Mouse (Mus musculus) olfactory bulb, adult 2 months (tissue): ENCODE results near the gene Trem3.

Source experiments
- CTCF ChIP-seq: fragments of 200-500 bp; IDR thresholded peaks from 2 replicates; pipeline ENCODE4 v1.5.1; 2012; ENCODE audit warnings: low read depth, mild to moderate bottlenecking, low read length, moderate library complexity; ENCODE audit not compliant: insufficient read depth
- POLR2A ChIP-seq: fragments of 200-500 bp; IDR thresholded peaks from 2 replicates; pipeline ENCODE4 v1.6.1; 2012; ENCODE audit warnings: mild to moderate bottlenecking, low read depth, low read length, moderate library complexity; ENCODE audit not compliant: insufficient read depth

- no peak for TF ChIP-seq POLR2A
- no peak for TF ChIP-seq CTCF
Measured at GRCm38 (mm10) chr17:48279002-48279401, 31.4 kb downstream of the Trem3 start.
